Mouse (Mus musculus) heart, adult 2 months (tissue): ENCODE measurements around the gene Rhebl1.

Experiments
- CTCF ChIP-seq: fragments of 200-600 bp; IDR thresholded peaks from 2 replicates; pipeline ENCODE4 v1.8.1; 2022; ENCODE audit warnings: antibody characterized with exemption, mild to moderate bottlenecking, moderate library complexity
- POLR2A ChIP-seq: fragments of 200-500 bp; IDR thresholded peaks from 2 replicates; pipeline ENCODE4 v1.6.1; 2011; ENCODE audit warnings: mild to moderate bottlenecking, low read depth, low read length, control low read depth; ENCODE audit not compliant: insufficient read depth

GRCm38 (mm10) chr15:98922581-98922980 lies 28.2 kb upstream of the Rhebl1 start:
- TF ChIP-seq POLR2A (no peak), CTCF (no peak)
